Mouse (Mus musculus) lung, embryonic 16.5 days (tissue): Measurements from ENCODE around the gene Pmepa1. TPM values are rescaled to one million over a fixed set of nuclear protein-coding genes. Genes with fewer than 3 reads are reported as not detected.

Experiments
- ATAC-seq: fragments of 200-750 bp; cut with Nextera tagmentation; 2 replicates; pipeline ENCODE4 v1.8.0; 2017; ENCODE audit warnings: low read depth, mild to moderate bottlenecking, moderate library complexity
- H3K27ac ChIP-seq: fragments of 300-500 bp; sonication (generic); 2 replicates; pipeline ENCODE4 v1.5.1; 2014; ENCODE audit warnings: mild to moderate bottlenecking, control low read depth, low read length
- H3K27me3 ChIP-seq: fragments of 300-500 bp; sonication (generic); 2 replicates; pipeline ENCODE4 v1.6.1; 2014; ENCODE audit warnings: low read depth, low read length, mixed read lengths; ENCODE audit not compliant: control insufficient read depth, insufficient read depth
- H3K36me3 ChIP-seq: fragments of 300-500 bp; sonication (generic); 2 replicates; pipeline ENCODE4 v1.6.1; 2014; ENCODE audit warnings: low read length; ENCODE audit not compliant: control insufficient read depth, insufficient read depth
- H3K4me1 ChIP-seq: fragments of 300-500 bp; sonication (generic); replicated peaks from 2 replicates; pipeline ENCODE4 v1.6.1; 2014; ENCODE audit warnings: low read length, mixed read lengths; ENCODE audit not compliant: control insufficient read depth, insufficient read depth
- H3K4me2 ChIP-seq: fragments of 300-500 bp; sonication (generic); 2 replicates; pipeline ENCODE4 v1.6.1; 2014; ENCODE audit warnings: low read depth, low read length, control low read depth
- H3K4me3 ChIP-seq: fragments of 300-500 bp; sonication (generic); 2 replicates; pipeline ENCODE4 v1.5.1; 2014; ENCODE audit warnings: mild to moderate bottlenecking, low read length, control low read depth
- H3K9ac ChIP-seq: fragments of 300-500 bp; sonication (generic); 2 replicates; pipeline ENCODE4 v1.6.1; 2014; ENCODE audit warnings: low read length, control low read depth
- H3K9me3 ChIP-seq: fragments of 300-500 bp; sonication (generic); 2 replicates; pipeline ENCODE4 v1.6.1; 2016; ENCODE audit warnings: low read length; ENCODE audit not compliant: control insufficient read depth
- WGBS: fragments of 180-500 bp; shearing (Covaris S2); extraction: QIAGEN DNeasy Blood & Tissue Kit; methylation state at CpG from one replicate; pipeline ENCODE4 v1.1.7; 2014; 5-methylcytosine and 5-hydroxymethylcytosine counted together
- polyA plus RNA-seq: library from polyadenylated mRNA; unstranded; fragments of >200 nt; fragmentation: Nextera tagmentation; extraction: Ambion mirVana; gene quantifications from 2 replicates; pipeline ENCODE4 v1.2.1, GENCODE M21; 2015

Pmepa1 gene
- polyA plus RNA-seq, 1 experiment from 2014 or later = 7.5 TPM

DNA sequence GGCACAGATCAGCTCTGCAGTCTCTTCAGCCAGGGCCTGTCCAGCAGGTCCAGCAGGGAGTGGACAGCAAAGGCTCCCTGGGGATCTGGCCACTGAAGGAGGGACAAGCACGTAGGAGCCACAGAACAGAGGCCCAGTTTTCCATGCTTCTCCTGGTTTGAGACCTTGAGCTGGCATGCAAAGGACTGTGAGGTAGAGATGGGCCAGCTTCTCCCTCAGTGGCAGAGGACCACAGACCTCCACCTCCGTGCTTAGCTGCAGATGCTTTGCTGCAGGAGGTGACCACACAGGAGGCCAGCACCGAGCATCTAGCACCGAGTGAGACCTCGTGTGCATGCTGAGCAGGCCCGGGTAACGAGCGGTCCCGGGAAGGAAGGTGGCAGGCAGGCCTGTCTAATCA, 35.6 kb downstream of the Pmepa1 start:
- Histone ChIP-seq H3K4me3 (no peak overlapping the region), H3K9ac (no peak overlapping the region), H3K36me3 (no peaks in the 10 kb centered on the region), H3K4me2 (no peak overlapping the region), H3K27me3 (no peaks in the 10 kb centered on the region), H3K4me1 (peaks cover 43% of the 10 kb centered on the region), H3K27ac (no peak overlapping the region), H3K9me3 (no peaks in the 10 kb centered on the region)
- WGBS = 60% methylated on average over 9 of the region's 9 CpGs
- ATAC-seq = no peak

- Histone ChIP-seq H3K27me3 (no peaks in the 10 kb centered on the region), H3K9me3 (no peaks in the 10 kb centered on the region), H3K4me3 (no peak overlapping the region), H3K36me3 (no peaks in the 10 kb centered on the region), H3K4me1 (peaks cover 50% of the 10 kb centered on the region), H3K27ac (no peak overlapping the region; the same call in 1 of the 2 replicates), H3K9ac (peak overlapping the region; percentile 39; the same call in 1 of the 2 replicates), H3K4me2 (no peak overlapping the region)
- no peak for ATAC-seq
- 21% methylated on average over 14 of the region's 14 CpGs for WGBS
Measured at GRCm38 (mm10) chr2:173238522-173238921, 37.8 kb downstream of the Pmepa1 start.

DNA sequence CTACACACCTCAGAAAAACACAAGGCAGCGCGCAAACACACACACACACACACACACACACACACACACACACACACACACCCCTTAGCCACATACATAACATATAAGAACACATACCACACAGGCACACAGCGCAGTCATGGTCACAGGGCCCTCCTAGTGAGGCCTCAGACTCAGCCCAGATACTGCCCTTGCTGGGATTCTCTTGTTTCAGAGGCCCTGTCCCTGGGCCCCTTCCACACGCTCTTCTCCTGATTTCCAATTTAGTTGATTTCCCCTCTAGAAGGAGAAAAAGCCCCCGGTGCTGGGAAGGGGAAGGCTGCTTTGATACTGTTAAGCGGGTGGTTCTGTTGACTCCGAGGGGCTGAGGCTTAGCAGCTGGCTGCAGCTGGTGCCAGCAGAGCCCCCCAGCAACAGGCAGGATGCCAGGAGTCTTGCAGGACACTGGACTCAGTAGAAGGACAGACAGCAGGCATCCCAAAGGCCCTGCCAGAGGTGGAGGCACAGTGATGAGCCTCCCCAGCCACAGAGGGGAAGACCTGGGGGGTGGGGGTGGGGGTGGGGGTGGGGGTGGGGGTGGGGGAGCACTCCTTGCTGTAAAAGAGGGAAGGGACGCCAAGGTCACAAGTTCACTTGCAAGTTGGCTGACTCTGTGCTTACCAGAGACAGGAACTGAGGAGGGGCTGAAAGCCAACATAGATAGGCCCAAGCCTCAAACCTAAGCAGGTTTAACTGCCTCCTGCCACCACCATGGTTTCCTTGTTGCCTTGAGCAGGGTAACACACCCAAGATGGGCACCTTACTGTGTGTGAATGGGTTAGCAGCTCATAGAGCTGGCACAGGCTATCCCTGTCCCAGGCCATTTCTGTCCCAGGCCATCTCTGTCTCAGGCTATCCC, 40.6 kb downstream of the Pmepa1 start:
- Histone ChIP-seq H3K36me3 (peaks cover 10% of the 10 kb centered on the region; the same call in 1 of the 2 replicates), H3K4me1 (peaks cover 48% of the 10 kb centered on the region), H3K4me2 (no peak overlapping the region), H3K27ac (peak overlapping the region; percentile 79), H3K4me3 (no peak overlapping the region), H3K9me3 (no peaks in the 10 kb centered on the region), H3K27me3 (no peaks in the 10 kb centered on the region), H3K9ac (peak overlapping the region; percentile 12; the same call in 1 of the 2 replicates)
- ATAC-seq = peak; percentile 81
- whole genome bisulfite sequencing = 45% methylated on average over 8 of the region's 8 CpGs

GRCm38 (mm10) chr2:173232766-173233099, 43.6 kb downstream of the Pmepa1 start:
- Histone ChIP-seq H3K27ac (no peak overlapping the region), H3K36me3 (peaks cover 16% of the 10 kb centered on the region; the same call in 1 of the 2 replicates), H3K4me1 (peaks cover 43% of the 10 kb centered on the region)

DNA sequence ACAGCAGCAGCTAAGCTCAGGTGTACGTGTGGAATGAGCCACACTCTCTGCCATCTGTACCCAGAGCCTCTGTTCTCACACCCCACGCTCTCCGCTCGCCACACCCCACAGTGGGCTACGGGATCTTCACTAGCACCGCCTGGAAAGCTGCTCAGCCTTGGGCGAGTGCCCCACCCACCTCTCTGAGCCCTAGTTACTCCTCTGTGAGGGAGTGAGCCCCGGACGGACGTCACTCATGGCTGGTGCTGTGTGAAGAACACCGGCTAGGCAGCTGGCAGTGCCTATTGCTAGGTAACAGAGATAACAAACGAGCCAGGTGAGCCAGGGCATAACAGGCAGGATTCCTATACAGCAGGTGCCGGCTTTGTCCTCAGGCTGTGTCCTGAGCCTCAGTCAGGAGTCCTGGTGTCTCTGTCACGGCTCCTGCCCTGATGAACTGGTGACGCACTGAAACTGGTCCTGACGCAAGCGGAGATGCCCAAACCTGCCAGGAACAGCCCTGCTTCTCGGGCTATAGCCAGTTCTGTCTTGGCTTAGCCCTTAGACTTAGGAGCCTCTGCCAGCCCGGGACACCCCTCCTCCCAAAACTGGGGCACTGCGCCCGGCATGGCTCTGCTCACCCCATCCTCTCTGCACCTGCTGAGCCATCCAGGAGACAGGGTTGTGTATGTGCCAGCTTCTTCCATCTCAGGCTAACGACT, 44.1 kb downstream of the Pmepa1 start:
- no peak overlapping the region for H3K4me3 ChIP-seq
- no peak for ATAC-seq
- no peak overlapping the region for H3K4me2 ChIP-seq

More at GRCm38 (mm10) chr2:173232766-173233099, 43.6 kb downstream of the Pmepa1 start:
- 78% methylated on average over 8 of the region's 8 CpGs for WGBS
- no peaks in the 10 kb centered on the region for H3K27me3 ChIP-seq
- no peak for ATAC-seq
- no peak overlapping the region for H3K4me2 ChIP-seq
- no peak overlapping the region for H3K4me3 ChIP-seq
- no peak overlapping the region for H3K9ac ChIP-seq
- no peaks in the 10 kb centered on the region for H3K9me3 ChIP-seq

GRCm38 (mm10) chr2:173229578-173230224, 46.6 kb downstream of the Pmepa1 start:
- H3K4me2 ChIP-seq = peak overlapping the region; percentile 41
- H3K36me3 ChIP-seq = peaks cover 23% of the 10 kb centered on the region; the same call in 1 of the 2 replicates
- 8% methylated on average over 10 of the region's 10 CpGs for WGBS
- peak; percentile 82 for ATAC-seq
- H3K27ac ChIP-seq = peak overlapping the region; percentile 53; the same call in 1 of the 2 replicates
- no peaks in the 10 kb centered on the region for H3K27me3 ChIP-seq
- peak overlapping the region; percentile 12; the same call in 1 of the 2 replicates for H3K4me3 ChIP-seq
- no peaks in the 10 kb centered on the region for H3K9me3 ChIP-seq
- H3K4me1 ChIP-seq = peaks cover 14% of the 10 kb centered on the region
- no peak overlapping the region for H3K9ac ChIP-seq

More for the DNA sequence above, 44.1 kb downstream of the Pmepa1 start:
- no peak overlapping the region for H3K27ac ChIP-seq
- H3K4me1 ChIP-seq = peaks cover 38% of the 10 kb centered on the region
- H3K9me3 ChIP-seq = no peaks in the 10 kb centered on the region
- H3K9ac ChIP-seq = no peak overlapping the region
- H3K36me3 ChIP-seq = peaks cover 16% of the 10 kb centered on the region; the same call in 1 of the 2 replicates
- H3K27me3 ChIP-seq = no peaks in the 10 kb centered on the region
- WGBS = 76% methylated on average over 22 of the region's 22 CpGs

DNA sequence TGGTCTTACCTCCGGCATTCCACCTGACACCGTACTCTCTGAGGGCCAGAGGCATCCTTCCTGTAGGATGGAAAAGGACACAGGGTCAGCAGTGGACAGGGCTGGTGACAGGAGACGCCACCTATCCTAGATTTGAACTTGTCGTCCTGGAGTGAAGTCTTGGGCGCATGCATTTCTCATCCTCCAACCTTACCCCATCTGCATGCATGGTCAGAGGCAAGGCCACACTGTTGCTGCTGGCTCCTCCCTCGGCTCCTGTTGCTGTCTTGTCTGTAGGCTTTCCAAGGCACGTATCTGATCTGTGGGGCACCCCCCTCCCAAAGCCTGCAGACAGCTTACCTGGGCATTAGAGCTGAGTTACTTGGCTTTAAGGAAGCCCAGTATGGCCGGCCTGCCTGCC, 47.8 kb downstream of the Pmepa1 start:
- WGBS = 81% methylated on average over 8 of the region's 8 CpGs
- peaks cover 11% of the 10 kb centered on the region for H3K4me1 ChIP-seq
- peaks cover 23% of the 10 kb centered on the region; the same call in 1 of the 2 replicates for H3K36me3 ChIP-seq
- H3K27me3 ChIP-seq = no peaks in the 10 kb centered on the region
- ATAC-seq = no peak
- no peak overlapping the region for H3K4me3 ChIP-seq
- no peaks in the 10 kb centered on the region for H3K9me3 ChIP-seq
- H3K27ac ChIP-seq = no peak overlapping the region; the same call in 1 of the 2 replicates
- no peak overlapping the region for H3K9ac ChIP-seq
- no peak overlapping the region for H3K4me2 ChIP-seq

DNA sequence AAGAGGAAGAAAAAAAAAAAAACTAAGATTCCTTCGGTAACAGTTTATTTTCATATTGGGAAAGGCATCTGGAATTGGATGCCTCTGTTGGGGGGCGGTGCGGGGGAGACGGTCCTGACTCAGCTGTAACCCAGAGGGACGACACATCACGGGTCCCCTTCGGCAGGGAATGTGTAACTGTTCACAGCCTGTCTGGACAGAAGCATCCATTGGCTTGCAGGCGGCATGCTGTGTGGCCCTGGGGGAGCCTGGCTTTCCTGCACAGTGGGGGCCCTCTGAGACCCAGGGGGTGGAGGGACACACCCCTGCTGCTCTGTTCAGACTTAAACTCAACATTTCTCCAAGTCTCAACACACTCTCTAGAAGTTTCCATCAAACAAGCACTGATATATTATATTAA, 49.5 kb downstream of the Pmepa1 start:
- H3K27me3 ChIP-seq = no peaks in the 10 kb centered on the region
- H3K4me1 ChIP-seq = peaks cover 9% of the 10 kb centered on the region
- ATAC-seq = no peak
- no peak overlapping the region for H3K9ac ChIP-seq
- no peaks in the 10 kb centered on the region for H3K9me3 ChIP-seq
- no peak overlapping the region for H3K27ac ChIP-seq
- H3K4me3 ChIP-seq = no peak overlapping the region
- WGBS = 85% methylated on average over 8 of the region's 8 CpGs
- no peak overlapping the region for H3K4me2 ChIP-seq
- peaks cover 15% of the 10 kb centered on the region; the same call in 1 of the 2 replicates for H3K36me3 ChIP-seq
